Mouse (Mus musculus) lung, adult 2 months (tissue): ENCODE data around the gene Immp2l. TPM values are rescaled to one million over a fixed set of nuclear protein-coding genes. Genes with fewer than 3 reads are reported as not detected.
A peak's percentile ranks its signal among the peaks of the same experiment; 100 is the strongest.

Experiments
- DNase-seq: peaks from one replicate; pipeline ENCODE4 v3.0.0; 2022
- H3K4me1 ChIP-seq: fragments of 200-500 bp; 2 replicates; pipeline ENCODE4 v1.6.1; 2011; ENCODE audit warnings: low read length; ENCODE audit not compliant: control insufficient read depth, insufficient read depth
- H3K4me3 ChIP-seq: fragments of 200-500 bp; replicated peaks from 2 replicates; pipeline ENCODE3; 2011; ENCODE audit warnings: low read depth, mild to moderate bottlenecking, control low read depth, low read length; ENCODE audit errors: extremely low read depth
- CTCF ChIP-seq: fragments of 200-500 bp; IDR thresholded peaks from 2 replicates; pipeline ENCODE4 v1.5.1; 2011; ENCODE audit warnings: mild to moderate bottlenecking, low read length, control low read depth; ENCODE audit not compliant: insufficient read depth
- POLR2A ChIP-seq: fragments of 200-500 bp; IDR thresholded peaks from 2 replicates; pipeline ENCODE4 v1.6.1; 2011; ENCODE audit warnings: low read depth, mild to moderate bottlenecking, control low read depth, low read length, borderline replicate concordance; ENCODE audit errors: extremely low read depth
- WGBS: fragments of 180-500 bp; shearing (Covaris S2); methylation state at CpG from one replicate; pipeline ENCODE4 v1.1.7; 2018; 5-methylcytosine and 5-hydroxymethylcytosine counted together
- polyA plus RNA-seq: library from polyadenylated mRNA; depleted of rRNA; stranded (reverse); fragments of >200 nt; gene quantifications from 2 replicates; pipeline ENCODE4 v1.2.3, GENCODE M21; 2012

Immp2l gene
- polyA plus RNA-seq, 1 experiment = 1.5 TPM

DNA sequence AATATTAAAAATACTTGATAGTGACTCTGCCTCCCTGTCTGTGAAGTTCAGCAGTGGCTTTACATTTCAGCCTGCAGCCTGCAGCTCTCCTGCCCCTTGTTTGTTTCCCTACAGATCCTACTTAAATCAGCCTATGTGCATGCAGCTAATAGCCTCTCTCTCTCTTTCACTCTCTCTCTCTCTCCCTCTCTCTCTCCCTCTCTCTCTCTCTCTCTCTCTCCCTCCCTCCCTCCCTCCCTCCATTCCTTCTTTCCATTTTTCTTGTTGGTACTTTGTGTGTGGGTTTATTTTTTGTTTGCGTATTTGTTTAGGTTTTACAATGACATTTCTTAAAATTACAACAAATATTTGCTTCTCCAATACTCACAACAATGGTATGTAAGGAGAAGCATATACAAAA lies 462.4 kb downstream of the Immp2l start, which contains the start of gene Lrrn3:
TSS of gene Lrrn3 (minus strand) at position 101 of the 400 bp plus-strand sequence.
- peak within 1 kb of the TSS; percentile 70 for H3K4me3 ChIP-seq
- DNase-seq = no peak
- H3K4me1 ChIP-seq = peaks cover 2% of the 10 kb centered on the region; the same call in 1 of the 2 replicates
- no peak for TF ChIP-seq POLR2A
- TF ChIP-seq CTCF = no peak
- WGBS = 96% methylated on average over 1 of the region's 1 CpGs

DNA sequence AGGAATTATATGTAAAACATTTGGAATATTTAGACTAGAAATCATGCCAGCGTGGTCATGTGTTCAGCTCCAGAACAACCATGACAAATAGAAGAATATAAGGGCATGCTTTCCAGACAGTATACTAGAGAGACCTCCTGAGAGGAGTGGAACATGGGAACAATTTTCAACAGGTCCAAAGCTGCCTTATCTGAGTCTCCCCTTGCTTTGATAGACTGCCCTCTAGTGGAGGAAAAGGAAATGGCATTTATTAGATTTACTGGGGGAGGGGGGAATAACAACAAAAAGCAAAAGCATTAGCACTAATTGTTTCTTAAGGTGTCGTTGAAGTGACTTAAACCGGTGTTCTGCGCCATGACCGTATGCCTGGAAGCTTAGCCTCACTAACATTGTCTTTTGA lies 463.1 kb downstream of the Immp2l start:
- 26% methylated on average over 5 of the region's 5 CpGs for WGBS
- H3K4me3 ChIP-seq = no peak overlapping the region
- TF ChIP-seq CTCF (peak; percentile 28; the same call in 1 of the 2 replicates), POLR2A (no peak)
- no peak for DNase-seq
- peaks cover 2% of the 10 kb centered on the region; the same call in 1 of the 2 replicates for H3K4me1 ChIP-seq

DNA sequence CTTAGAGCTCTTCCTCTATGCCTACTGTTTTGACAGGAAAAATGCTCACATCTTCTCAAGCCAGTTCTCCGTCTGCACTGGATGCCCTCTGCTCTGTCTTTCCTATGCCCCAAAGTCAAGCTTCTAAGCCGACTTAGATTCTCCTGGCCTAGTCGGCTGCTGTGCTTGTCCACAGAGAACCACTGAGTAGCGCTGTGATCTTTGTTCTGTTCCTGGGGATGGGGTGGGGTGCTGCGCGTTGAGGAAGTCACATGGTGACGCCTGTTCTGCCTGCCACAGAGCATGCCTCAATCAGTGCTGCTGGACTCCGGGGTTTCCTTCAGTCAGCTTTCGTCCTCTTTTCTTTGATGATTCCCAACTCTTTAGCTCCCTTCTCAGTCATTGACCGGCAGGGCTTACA lies 470.7 kb downstream of the Immp2l start:
- WGBS = 40% methylated on average over 10 of the region's 10 CpGs
- H3K4me3 ChIP-seq = no peak overlapping the region

DNA sequence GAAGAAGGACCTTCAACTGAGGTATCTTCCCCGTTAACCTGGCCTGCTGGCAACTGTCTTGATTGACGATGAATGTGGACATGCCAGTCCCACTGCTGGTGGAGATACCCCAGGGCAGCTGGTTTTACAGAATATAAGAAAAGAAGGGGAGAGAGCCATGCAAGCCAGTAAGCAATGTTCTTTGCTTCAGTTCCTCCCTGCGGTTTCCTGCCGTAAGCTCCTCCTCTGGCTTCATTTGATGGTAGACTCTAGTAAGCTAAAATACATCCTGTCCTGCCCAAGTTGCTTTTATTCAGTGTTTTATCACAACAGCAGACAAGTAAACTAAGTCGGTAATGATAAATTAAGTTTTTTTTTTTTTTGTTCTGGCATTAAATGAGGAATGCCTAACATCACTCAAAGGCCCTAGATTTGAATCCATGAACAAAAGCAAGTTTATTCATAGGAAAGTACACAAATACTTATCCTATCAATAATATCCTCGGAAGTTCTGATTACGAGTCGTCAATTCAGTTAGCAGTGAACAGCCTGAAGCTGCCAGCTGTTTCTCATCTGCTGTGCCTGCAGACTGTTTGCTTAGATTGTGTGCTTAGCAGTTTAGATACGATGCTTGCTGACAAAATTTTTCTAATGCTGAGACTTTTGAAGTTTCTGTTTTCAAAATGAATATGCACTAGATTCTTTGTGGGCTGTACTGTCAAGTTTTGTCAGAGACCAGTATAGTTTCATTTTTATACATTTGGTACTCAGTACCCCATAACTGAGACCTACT lies 476.3 kb downstream of the Immp2l start:
- DNase-seq = no peak
- no peak overlapping the region for H3K4me3 ChIP-seq
- no peaks in the 10 kb centered on the region for H3K4me1 ChIP-seq
- WGBS = 48% methylated on average over 9 of the region's 9 CpGs
- no peak for TF ChIP-seq CTCF
- no peak for TF ChIP-seq POLR2A

More for the DNA sequence above, 470.7 kb downstream of the Immp2l start:
- no peak for DNase-seq
- TF ChIP-seq CTCF (peak; percentile 30; the same call in 1 of the 2 replicates), POLR2A (no peak)
- H3K4me1 ChIP-seq = no peaks in the 10 kb centered on the region

DNA sequence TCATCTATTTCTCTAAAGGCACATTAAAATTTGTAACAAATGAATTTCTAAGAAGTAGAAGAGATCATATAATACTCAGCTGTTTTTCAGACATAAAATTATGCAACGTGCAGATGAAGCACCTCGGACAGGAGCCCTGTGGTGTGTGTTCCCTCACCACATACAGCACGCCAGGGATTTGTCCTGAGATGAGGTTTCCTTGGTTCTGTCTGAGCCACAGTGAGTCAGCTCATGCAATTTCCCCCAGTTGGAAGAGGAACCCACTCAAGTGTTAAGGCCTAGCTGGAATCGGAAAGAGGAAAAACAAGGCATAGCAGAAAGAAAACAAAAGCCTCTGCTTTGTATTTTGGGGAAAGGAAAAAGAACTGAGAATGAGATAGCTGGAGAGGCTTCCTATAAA lies 484.7 kb downstream of the Immp2l start:
- H3K4me3 ChIP-seq = no peak overlapping the region
- WGBS = 82% methylated on average over 4 of the region's 4 CpGs
- DNase-seq = no peak
- no peaks in the 10 kb centered on the region for H3K4me1 ChIP-seq
- no peak for TF ChIP-seq POLR2A
- no peak for TF ChIP-seq CTCF

DNA sequence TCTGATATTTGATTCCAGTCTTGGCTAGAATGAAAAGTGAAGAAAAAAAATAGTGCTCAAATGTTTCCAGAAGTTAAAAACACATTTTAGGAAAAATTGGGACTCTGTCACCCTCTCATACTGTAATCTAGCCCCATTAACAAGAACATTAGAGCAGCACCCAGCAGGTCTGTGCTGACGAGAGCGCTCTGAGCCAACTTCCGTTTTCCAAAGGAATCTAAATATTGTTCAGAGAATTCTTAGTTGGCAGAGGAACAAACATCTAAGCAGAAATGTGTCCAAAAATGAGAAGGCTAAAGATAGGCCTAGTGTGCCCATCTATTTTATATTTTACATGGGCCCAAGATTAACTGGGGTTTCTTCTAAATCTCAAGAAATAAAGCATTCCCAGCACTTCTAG lies 486.7 kb downstream of the Immp2l start:
- 44% methylated on average over 3 of the region's 3 CpGs for WGBS
- H3K4me3 ChIP-seq = no peak overlapping the region
- no peak for TF ChIP-seq POLR2A
- TF ChIP-seq CTCF = no peak
- H3K4me1 ChIP-seq = no peaks in the 10 kb centered on the region
- DNase-seq = no peak

DNA sequence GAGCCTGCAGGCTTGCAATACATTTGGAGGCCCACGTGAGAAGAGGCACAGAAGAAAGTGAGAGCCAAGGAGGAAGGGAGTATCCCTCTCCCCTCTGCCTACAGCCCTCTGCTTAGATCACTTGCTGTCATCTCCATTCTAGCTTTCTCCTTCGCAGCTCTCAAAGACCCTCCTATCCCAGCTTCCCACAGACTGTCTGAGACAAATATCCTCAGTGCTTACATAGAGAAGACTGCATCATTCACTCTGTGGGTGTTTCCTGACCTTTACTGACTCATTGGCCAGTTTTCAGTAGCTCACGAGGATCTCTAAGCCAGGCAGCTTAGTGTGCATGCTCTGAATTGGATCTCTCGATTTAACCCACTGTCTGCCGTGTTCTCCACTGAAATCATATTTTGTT lies 495.0 kb downstream of the Immp2l start:
- no peak for TF ChIP-seq CTCF
- TF ChIP-seq POLR2A = no peak
- Histone ChIP-seq H3K4me3 (no peak overlapping the region), H3K4me1 (no peaks in the 10 kb centered on the region)
- 55% methylated on average over 5 of the region's 5 CpGs for WGBS
- no peak for DNase-seq

DNA sequence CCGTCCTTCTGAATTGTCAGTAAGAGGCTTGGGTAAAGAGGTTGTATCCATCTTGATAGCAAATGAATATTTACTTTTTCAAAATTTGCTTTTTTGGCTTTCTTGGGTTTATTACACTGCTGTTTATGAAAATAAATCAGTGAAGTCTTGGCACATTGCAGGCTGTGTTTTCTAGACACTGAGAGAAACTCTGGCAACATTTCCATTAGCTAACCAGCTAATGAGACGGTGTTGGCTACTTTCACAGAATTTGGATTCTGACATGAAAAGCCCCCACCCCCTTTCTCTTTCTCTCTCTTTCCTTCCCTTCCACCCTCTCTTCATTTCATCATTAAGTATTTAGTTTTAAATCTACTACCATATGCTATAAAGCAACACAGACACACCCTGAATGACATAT lies 496.4 kb downstream of the Immp2l start:
- TF ChIP-seq CTCF = no peak
- no peak for TF ChIP-seq POLR2A

DNA sequence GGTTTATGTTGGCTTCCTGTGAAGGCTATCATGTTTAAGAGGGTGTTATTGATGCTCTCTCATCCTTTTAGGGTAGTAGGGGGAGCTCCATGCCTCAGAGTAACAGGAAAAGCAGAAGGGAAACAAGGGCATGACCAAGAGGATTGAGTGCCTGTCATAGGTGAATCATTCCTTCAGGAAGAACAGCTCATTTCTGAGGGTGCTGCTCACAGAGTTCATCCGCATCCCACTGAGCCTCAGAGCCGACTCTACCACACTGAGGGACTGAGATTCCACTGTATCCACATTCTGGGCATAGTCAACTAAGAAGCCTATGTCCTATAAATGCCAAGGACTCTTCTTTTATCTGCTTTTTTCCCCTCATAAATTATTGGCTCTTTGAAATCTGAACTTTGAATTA lies 497.8 kb downstream of the Immp2l start:
- Histone ChIP-seq H3K4me3 (no peak overlapping the region), H3K4me1 (no peaks in the 10 kb centered on the region)
- no peak for DNase-seq
- TF ChIP-seq CTCF = no peak
- no peak for TF ChIP-seq POLR2A
- WGBS = 76% methylated on average over 2 of the region's 2 CpGs

More for the DNA sequence above, 496.4 kb downstream of the Immp2l start:
- WGBS = 63% methylated on average over 2 of the region's 2 CpGs
- no peak overlapping the region for H3K4me3 ChIP-seq
- DNase-seq = no peak
- no peaks in the 10 kb centered on the region for H3K4me1 ChIP-seq

DNA sequence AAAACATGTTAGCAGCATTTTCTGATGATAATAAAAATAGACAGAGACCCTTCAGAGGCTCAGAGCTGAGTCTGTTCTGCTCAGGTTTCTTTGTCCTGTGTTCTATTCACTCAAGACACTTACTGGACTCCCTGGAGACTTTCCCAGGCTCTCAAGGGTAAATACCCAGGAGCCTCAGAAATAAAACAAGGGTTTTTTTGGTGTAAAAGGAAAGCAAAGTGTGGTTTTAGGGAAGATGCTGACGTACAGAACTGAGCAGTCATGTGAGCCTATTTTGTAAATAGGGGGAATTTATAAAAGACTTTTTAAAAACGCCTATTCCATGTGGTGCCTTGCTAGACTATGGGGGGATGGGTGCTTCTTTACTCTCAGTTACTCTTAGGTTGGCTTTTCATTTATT lies 502.8 kb downstream of the Immp2l start:
- WGBS = 63% methylated on average over 2 of the region's 2 CpGs
- no peak for DNase-seq
- TF ChIP-seq POLR2A = no peak
- Histone ChIP-seq H3K4me1 (no peaks in the 10 kb centered on the region), H3K4me3 (no peak overlapping the region)
